Mouse (Mus musculus) thymus, adult 2 months (tissue): ENCODE data around the gene Slc12a8.

Source experiments
- CTCF ChIP-seq: fragments of 200-500 bp; IDR thresholded peaks from 2 replicates; pipeline ENCODE4 v1.5.1; 2012; ENCODE audit warnings: mild to moderate bottlenecking, control low read depth, low read length, moderate library complexity, borderline replicate concordance; ENCODE audit not compliant: control insufficient read depth, poor library complexity, insufficient read depth; ENCODE audit errors: extremely low read depth
- POLR2A ChIP-seq: fragments of 200-500 bp; IDR thresholded peaks from 2 replicates; pipeline ENCODE4 v1.6.1; 2012; ENCODE audit warnings: mild to moderate bottlenecking, low read length, control low read depth, moderate library complexity; ENCODE audit not compliant: control insufficient read depth, poor library complexity, insufficient read depth; ENCODE audit errors: extremely low read depth

- no peak for TF ChIP-seq CTCF
- no peak for TF ChIP-seq POLR2A
Measured at GRCm38 (mm10) chr16:33581661-33582099, 64.6 kb downstream of the Slc12a8 start.
